Mouse (Mus musculus) G1E-ER4 (cell line): ENCODE data around the gene Vps16. TPM values are rescaled to one million over a fixed set of nuclear protein-coding genes. Genes with fewer than 3 reads are reported as not detected.

Experiments used
- GATA1 ChIP-seq: IDR thresholded peaks from one replicate; pipeline ENCODE4 v1.8.0; 2012; ENCODE audit warnings: low read length, inconsistent platforms
- polyA plus RNA-seq: library from polyadenylated mRNA; stranded (reverse); fragments of >175 nt; gene quantifications from 2 replicates; pipeline ENCODE4 v1.2.3, GENCODE M21; 2012

Gene Vps16
- polyA plus RNA-seq: 18.5 and 20.6 TPM in 2 replicates

DNA sequence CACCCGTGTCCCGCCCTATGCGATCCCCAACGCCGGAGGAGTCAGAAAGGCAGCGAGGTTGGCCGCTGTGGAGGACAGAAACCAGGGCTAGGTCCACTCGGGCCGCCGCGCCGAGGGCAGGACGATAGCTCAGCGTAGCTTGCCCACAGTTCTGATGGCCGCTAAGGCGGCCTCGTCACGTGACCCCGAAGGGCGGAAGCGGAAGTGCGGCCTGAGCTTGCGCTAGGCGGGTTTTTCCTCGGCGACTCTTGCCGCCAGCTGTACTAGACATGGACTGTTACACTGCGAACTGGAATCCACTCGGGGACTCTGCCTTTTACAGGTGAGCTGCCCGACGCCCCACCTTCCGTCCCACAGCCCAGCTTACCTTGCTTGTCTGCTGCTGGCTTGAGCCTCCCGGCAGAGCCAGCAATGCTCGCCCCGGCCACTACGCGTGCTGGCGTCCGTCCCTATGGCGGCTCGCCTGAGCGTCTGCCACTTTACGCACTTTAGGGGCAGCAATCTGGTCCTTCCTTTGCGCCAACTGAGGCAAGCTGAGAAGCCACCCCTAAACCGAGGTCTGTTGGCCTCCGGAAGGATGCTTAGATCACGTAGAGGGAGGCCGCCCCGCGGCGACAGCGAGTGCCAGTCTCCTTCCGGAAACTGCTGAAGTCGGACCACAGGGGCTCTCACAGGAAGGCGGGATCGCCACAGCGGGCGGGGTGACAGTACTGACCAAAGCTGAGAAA is at the start of gene Vps16, which contains the start of gene Pced1a:
Vps16 (plus strand) TSS at position 214 of the 728 bp plus-strand sequence.
Pced1a (minus strand) TSS at position 576 of the 728 bp plus-strand sequence.
- TF ChIP-seq GATA1: no peak

GRCm38 (mm10) chr2:130374951-130375350 is 49.2 kb upstream of the Vps16 start:
- TF ChIP-seq GATA1: no peak

DNA sequence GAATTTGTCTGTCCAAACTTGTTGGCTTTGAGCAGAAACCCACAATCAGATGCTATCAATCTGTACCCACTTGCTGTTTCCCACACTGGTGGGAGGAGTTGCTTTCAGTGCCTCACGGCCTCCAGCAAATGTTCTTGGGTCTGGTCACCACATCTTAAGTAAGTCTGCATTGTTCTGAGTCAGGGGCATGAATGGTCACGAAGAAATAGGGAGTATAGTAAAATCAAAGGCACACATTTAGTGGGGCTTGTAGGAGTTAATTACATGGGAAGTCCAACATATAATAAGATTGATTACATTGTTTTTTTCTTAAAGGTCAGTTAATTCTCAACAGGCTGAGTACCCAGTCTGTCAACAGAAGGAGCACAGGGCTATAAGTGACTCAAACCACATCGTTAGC is 40.9 kb upstream of the Vps16 start:
- TF ChIP-seq GATA1: no peak

DNA sequence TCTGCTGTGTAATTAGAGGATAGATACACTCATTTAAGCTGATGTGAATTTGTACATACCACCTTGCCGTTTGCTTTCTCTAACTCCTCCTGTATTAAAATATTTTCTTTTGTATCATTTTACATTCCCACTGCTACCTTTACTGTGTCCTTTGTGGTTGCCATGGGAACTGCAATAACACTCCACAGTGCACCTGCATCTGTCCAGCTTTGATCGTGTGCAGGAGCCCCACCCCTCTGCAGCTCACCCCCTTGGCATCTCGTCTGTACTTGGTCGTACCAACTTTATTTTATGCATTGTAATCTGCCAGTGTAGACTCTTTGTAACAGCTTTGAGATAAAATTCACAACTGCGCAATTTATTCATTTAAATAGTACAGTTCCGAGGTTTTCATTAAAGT is 40.2 kb upstream of the Vps16 start:
- TF ChIP-seq GATA1: no peak

DNA sequence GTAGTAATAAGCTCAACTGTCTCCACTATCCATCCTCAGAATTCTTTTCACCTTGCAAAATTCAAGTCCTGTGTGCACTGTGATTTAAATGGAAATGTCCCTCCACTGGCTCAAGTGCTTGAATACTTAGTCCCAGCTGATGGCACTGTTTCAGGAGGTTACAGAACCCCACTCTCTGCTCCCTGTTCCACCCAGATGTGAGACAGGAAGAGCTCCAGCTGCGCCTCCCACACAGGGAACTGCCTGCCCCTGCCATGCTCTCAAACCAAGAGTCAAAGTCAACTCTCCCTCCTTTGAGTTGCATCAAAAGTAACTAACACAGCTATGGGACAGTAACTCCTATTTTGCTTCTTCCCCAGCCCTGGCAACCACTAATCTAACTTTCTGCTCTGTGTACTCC is 37.9 kb upstream of the Vps16 start:
- no peak for TF ChIP-seq GATA1

DNA sequence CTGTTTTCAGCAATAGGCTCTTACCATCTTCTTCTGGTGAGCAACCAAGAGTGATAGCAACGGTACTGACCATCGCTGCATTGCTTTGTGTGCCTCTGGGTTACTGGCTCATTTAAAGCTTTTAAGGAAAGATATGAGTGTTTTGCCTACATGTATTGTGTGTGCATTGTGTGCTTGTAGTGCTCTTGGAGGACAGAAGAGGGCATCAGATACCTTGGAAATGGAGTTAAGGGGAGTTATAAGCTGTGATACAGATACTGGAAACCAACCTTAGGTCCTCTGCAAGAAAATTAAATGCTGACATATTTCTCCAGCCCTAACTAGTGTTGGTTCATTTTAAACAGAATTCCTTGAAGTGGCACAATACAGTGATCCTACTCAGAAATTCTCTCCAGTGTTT is 35.3 kb upstream of the Vps16 start:
- TF ChIP-seq GATA1: no peak

DNA sequence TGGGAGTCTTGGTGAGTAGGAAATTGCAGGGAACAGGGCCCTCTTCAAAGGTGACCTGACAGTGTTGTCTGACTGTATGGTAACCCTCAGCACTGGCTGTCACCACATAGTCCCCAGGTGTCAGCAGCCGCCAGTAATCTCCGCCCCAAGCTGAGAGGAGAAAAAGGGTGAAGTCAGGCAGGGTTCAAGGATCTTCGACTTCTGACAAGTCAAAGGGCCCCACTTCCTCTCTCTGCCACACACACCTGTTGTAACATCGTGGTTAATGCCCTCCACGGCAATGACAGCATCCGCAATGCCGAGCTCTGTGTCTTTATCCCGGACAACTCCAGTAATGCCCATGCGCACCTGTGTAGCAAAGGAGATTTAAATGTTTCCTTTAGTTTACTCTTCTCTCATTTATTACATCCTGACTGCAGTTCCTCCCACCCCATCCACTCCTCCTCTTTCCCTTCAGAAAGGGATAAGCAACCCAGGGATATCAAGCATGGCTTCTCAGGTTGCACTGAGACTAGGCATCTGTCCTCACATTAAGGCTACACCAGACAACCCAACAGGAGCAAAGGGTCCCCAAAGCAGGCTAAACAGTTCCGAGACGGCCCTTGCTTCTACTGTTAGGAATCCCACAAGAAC is 33.0 kb upstream of the Vps16 start:
- TF ChIP-seq GATA1: no peak

DNA sequence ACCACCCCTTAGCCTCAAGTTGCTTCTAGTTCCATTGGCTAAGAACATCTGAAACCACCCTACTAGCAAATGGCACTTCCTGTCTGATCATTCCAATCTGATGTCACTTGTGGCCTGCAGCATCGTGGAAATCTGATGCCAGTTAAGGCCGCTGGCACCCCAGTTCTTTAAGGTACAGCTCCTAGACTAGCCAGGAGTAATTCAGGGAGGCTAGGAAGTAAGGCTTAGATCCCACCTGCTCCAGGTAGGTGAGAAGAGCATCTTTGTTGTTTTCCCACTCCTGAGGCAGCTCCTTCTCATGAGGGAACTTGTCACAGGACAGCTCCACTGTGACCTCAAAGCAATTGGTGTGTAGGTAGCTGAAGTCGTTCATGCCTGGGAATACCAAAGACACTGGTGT is 31.3 kb upstream of the Vps16 start:
- no peak for TF ChIP-seq GATA1

GRCm38 (mm10) chr2:130395696-130396095 is 28.4 kb upstream of the Vps16 start:
- no peak for TF ChIP-seq GATA1

DNA sequence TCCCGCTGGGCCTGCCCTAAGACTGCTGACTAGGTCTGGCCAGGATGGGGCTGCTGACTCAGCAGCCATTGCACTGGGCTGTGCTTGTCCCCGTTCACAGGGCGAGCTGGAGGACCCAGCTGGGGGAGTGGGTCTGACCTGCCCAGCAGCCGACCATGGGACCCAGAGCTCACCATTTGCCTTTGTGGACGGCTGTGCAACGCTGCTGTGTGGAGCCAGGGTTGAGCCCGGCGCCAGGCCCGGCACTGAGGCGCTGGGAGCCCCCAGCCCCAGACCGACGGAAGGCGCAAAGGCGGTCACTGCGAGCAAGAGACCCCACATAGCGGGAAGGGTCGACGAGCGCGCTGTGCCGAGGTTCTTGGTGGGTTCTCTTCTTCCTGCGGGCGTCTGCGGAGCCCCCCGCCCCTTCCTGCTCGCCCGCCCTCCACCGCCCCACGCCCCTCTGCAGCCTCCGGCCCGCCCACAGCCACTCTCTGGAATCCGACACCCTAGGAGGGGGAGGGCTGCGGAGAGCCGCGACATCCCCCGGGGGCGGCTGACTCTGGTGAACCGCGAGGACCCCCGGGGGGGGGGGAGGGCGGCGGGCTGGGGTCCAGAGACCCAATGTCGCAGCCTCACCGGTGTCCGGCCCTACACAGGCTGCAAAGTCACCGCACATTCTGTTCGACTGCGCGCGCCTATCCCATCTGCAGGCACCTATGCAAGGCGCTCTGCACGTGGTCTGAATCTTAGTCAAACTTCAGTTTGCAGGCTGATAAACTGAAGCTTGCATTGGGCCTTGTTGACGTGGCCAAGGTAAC is 26.8 kb upstream of the Vps16 start, which contains the start of gene Cpxm1:
Cpxm1 (minus strand) TSS at position 389 of the 800 bp plus-strand sequence.
- no peak for TF ChIP-seq GATA1

DNA sequence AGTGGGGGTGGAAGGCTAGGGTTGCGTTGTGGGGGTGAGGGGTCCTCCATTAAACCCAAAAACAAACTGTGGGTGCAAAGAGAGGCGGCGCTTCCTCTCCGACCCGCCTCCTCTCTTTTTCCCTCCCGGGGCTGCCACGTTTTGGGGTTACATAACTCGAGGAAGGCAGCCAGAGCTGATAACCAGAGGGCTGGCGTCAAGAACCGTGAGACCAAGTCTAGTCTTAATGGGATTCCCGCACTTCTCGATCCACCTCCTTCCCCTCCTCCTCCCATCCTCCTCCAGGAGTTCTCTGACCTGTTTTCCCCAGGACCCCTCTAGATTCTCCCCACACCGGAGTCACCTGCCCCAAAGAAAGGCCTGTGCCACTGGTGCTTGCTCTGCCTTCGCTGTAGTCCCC is 26.0 kb upstream of the Vps16 start:
- TF ChIP-seq GATA1: no peak

DNA sequence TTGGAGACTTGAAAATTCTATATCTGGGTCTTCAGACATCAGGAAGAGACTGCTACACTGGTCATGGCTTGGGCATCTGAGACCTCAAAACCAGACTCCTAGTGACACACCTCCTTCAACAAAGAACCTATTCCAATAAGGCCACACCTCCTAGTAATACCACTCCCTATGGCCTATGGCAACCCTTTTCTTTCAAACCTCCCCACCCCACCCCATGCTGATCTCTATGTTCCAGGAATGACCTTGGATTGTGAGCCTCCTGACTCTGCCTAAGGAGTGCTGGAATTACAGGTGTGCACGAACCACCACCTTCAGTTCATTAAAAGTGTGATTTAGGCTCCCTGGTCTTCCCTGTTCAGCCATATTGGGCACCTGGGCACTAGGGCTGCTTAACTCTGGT is 24.1 kb upstream of the Vps16 start:
- no peak for TF ChIP-seq GATA1

DNA sequence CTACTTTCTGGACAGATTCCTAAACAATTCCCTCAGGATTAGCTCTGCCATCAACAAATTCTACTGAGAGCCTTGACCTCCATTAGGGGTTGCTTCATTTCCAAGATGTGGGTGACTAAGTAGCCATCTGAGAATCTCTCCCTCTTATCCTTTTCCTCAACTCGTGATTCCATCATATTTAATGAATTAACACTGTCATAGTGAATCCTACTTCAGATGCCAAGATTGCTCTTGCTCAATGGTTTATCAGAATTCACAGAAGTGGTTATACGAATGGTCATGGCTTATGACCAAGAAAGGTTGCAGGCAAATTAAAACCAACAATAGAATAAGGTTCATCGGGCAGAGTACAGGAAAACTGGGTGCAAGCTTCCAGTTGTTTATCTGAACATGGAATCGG is 22.2 kb upstream of the Vps16 start:
- no peak for TF ChIP-seq GATA1

- no peak for TF ChIP-seq GATA1
Observed at GRCm38 (mm10) chr2:130404939-130405338, 19.2 kb upstream of the Vps16 start, which contains the start of the genes Gm28372 and 1700020A23Rik. TSS of gene Gm28372 (plus strand) at chr2:130405239. TSS of gene 1700020A23Rik (plus strand) at chr2:130405259.

DNA sequence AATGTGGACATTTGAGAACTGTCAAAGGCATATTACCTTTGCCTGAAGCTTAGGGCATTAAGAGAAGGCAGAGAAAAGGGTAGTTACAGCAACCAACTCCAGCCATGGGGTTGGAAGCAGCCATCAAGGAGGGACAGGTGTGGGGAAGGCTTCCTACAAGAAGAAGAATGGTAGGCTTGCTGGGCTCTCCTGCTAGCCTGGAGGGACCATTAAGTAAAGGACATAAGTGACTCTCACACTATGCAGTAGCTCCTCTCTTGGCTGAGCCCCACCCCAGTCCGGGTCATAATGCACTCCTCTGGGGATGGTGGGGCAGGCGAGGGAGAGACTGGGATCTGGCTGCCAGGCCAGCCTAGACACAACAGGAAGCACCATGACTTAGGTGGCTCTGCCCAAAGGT is 18.0 kb upstream of the Vps16 start, which contains the start of gene Tmem239:
Tmem239 (plus strand) TSS at position 301 of the 400 bp plus-strand sequence.
- TF ChIP-seq GATA1: no peak

GRCm38 (mm10) chr2:130408194-130408593 is 15.9 kb upstream of the Vps16 start:
- TF ChIP-seq GATA1: no peak
